Mouse (Mus musculus) intestine, embryonic 15.5 days (tissue): Measurements from ENCODE around the gene Gm6460. TPM values are rescaled to one million over a fixed set of nuclear protein-coding genes. Genes with fewer than 3 reads are reported as not detected.
"Not testable (repeated sequence)": the region's sequence is repeated elsewhere in the genome, so short reads cannot be mapped to it uniquely, and the experiment has no call there.

ENCODE experiments used
- ATAC-seq: fragments of 200-750 bp; cut with Nextera tagmentation; 2 replicates; pipeline ENCODE4 v1.8.0; 2017; ENCODE audit warnings: moderate TSS enrichment, moderate library complexity
- H3K27ac ChIP-seq: fragments of 300-500 bp; sonication (generic); 2 replicates; pipeline ENCODE4 v1.5.1; 2015; ENCODE audit warnings: mild to moderate bottlenecking, inconsistent platforms
- H3K27me3 ChIP-seq: fragments of 300-500 bp; sonication (generic); replicated peaks from 2 replicates; pipeline ENCODE4 v1.6.1; 2015; ENCODE audit warnings: inconsistent platforms
- H3K36me3 ChIP-seq: fragments of 300-500 bp; sonication (generic); 2 replicates; pipeline ENCODE4 v1.6.1; 2015; ENCODE audit warnings: inconsistent platforms
- H3K4me1 ChIP-seq: fragments of 300-500 bp; sonication (generic); replicated peaks from 2 replicates; pipeline ENCODE4 v1.6.1; 2015; ENCODE audit warnings: inconsistent platforms
- H3K4me2 ChIP-seq: fragments of 300-500 bp; sonication (generic); replicated peaks from 2 replicates; pipeline ENCODE4 v1.6.1; 2015; ENCODE audit warnings: mild to moderate bottlenecking, inconsistent platforms
- H3K4me3 ChIP-seq: fragments of 300-500 bp; sonication (generic); replicated peaks from 2 replicates; pipeline ENCODE4 v1.5.1; 2015; ENCODE audit warnings: inconsistent platforms
- H3K9ac ChIP-seq: fragments of 300-500 bp; sonication (generic); 2 replicates; pipeline ENCODE4 v1.6.1; 2015; ENCODE audit warnings: inconsistent platforms
- H3K9me3 ChIP-seq: fragments of 300-500 bp; sonication (generic); 2 replicates; pipeline ENCODE4 v1.6.1; 2016; ENCODE audit warnings: inconsistent platforms
- WGBS: fragments of 180-500 bp; shearing (Covaris S2); methylation state at CpG from one replicate; pipeline ENCODE4 v1.1.7; 2015; 5-methylcytosine and 5-hydroxymethylcytosine counted together
- polyA plus RNA-seq: library from polyadenylated mRNA; unstranded; fragments of >200 nt; fragmentation: Nextera tagmentation; extraction: Ambion mirVana; gene quantifications from 2 replicates; pipeline ENCODE4 v1.2.1, GENCODE M21; 2015

Gene Gm6460
- polyA plus RNA-seq = not detected in 2 replicates

DNA sequence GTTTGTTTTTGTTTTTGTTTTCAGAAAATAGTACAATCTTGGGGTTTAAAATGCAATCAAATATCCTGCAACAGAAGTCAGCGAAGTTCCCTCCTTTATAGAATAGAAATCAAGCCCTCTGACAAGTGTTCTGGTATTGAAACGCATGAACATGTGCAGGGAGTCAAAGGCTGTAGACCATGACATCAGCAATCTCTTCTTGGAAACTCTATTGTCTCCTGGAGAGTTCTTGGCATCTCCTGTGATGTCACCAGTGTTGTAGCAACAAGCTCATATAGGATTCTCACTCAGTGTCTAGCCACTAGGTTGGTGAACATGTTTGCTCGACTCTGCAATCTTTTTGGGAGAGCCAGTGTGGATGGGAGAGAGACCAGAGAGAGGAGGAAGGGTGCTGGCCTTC, at the start of gene Gm6460:
Gm6460 (plus strand) TSS at position 301 of the 400 bp plus-strand sequence.
- H3K27ac ChIP-seq, H3K36me3 ChIP-seq, ATAC-seq, H3K4me1 ChIP-seq, H3K4me3 ChIP-seq, H3K4me2 ChIP-seq, H3K27me3 ChIP-seq, H3K9me3 ChIP-seq, H3K9ac ChIP-seq: not testable (repeated sequence)
- no CpG with 5 or more reads among the region's 3 CpGs for WGBS

Other genes starting within 250 kb of the Gm6460 start
- not detected in 2 replicates for gene Gm8897, start 178.5 kb upstream of the Gm6460 start, polyA plus RNA-seq
- not detected in 2 replicates for gene Gm8906, start 92.2 kb upstream of the Gm6460 start, polyA plus RNA-seq
- not detected in 2 replicates for gene Gm8922, start 87.0 kb downstream of the Gm6460 start, polyA plus RNA-seq
- gene Gm8926, start 175.6 kb downstream of the Gm6460 start, polyA plus RNA-seq = not detected in 2 replicates